Mouse (Mus musculus): ENCODE data around the gene Ltbp3.
A peak's percentile ranks its signal among the peaks of the same experiment; 100 is the strongest.

The Ltbp3 gene

GRCm38 (mm10) chr19:5806051-5806808, 65.5 kb downstream of the Ltbp3 start:
- peak; percentile 93 for DNase-seq (ENCODE audit: inconsistent ontology term)

GRCm38 (mm10) chr19:5806809-5807205, 66.1 kb downstream of the Ltbp3 start:
- no peak for DNase-seq (ENCODE audit: inconsistent ontology term)

- DNase-seq (ENCODE audit: inconsistent ontology term): no peak
Measured at GRCm38 (mm10) chr19:5807740-5808139, 67.0 kb downstream of the Ltbp3 start.
